Mouse (Mus musculus) ES-E14 (cell line): ENCODE results near the gene Iqgap1.

Experiments
- CHD2 ChIP-seq: IDR thresholded peaks from 2 replicates; pipeline ENCODE4 v1.6.1; 2014; ENCODE audit warnings: mild to moderate bottlenecking, low read depth, low read length, inconsistent platforms
- HCFC1 ChIP-seq: IDR thresholded peaks from 2 replicates; pipeline ENCODE4 v1.6.1; 2012; ENCODE audit warnings: low read length, inconsistent platforms, borderline replicate concordance; ENCODE audit not compliant: insufficient read depth
- ZC3H11A ChIP-seq: IDR thresholded peaks from 2 replicates; pipeline ENCODE4 v1.6.1; 2012; ENCODE audit warnings: low read depth, mild to moderate bottlenecking, inconsistent platforms, low read length, borderline replicate concordance
- ZNF384 ChIP-seq: IDR thresholded peaks from 2 replicates; pipeline ENCODE4 v1.6.1; 2012; ENCODE audit warnings: low read depth, low read length, inconsistent platforms

GRCm38 (mm10) chr7:80775448-80775904, 50.3 kb downstream of the Iqgap1 start:
- TF ChIP-seq ZNF384 (no peak), HCFC1 (no peak), ZC3H11A (no peak), CHD2 (no peak)
